Mouse (Mus musculus): ENCODE data around the gene Stim1. TPM values are rescaled to one million over a fixed set of nuclear protein-coding genes. Genes with fewer than 3 reads are reported as not detected.

Gene Stim1
- polyA plus RNA-seq, 1 experiment from 2014 or later = 11.7 TPM

GRCm38 (mm10) chr7:102314107-102314506 is 46.5 kb downstream of the Stim1 start:
- no peaks in the 10 kb centered on the region for H3K9me3 ChIP-seq
- no peak overlapping the region for H3K27ac ChIP-seq
- H3K4me3 ChIP-seq (replicated peaks) = no peak overlapping the region
- no peak for ATAC-seq (ENCODE audit: low FRiP score)
- H3K4me2 ChIP-seq = no peak overlapping the region
- no peak overlapping the region for H3K9ac ChIP-seq
- H3K27me3 ChIP-seq = no peaks in the 10 kb centered on the region
- 81% methylated on average over 1 of the region's 1 CpGs for WGBS
- 0 out of 2 replicates have a peak, but pooled peaks cover 3% of the 10 kb centered on the region for H3K4me1 ChIP-seq
- no peaks in the 10 kb centered on the region for H3K36me3 ChIP-seq (replicated peaks)

- Histone ChIP-seq H3K36me3 (replicated peaks) (no peaks in the 10 kb centered on the region), H3K4me2 (no peak overlapping the region), H3K27me3 (no peaks in the 10 kb centered on the region), H3K4me3 (replicated peaks) (no peak overlapping the region), H3K27ac (no peak overlapping the region), H3K4me1 (0 out of 2 replicates have a peak, but pooled peaks cover 3% of the 10 kb centered on the region), H3K9ac (no peak overlapping the region), H3K9me3 (no peaks in the 10 kb centered on the region)
- no peak for ATAC-seq (ENCODE audit: low FRiP score)
Measured at GRCm38 (mm10) chr7:102314908-102315307, 47.3 kb downstream of the Stim1 start.

- Histone ChIP-seq H3K4me1 (0 out of 2 replicates have a peak, but pooled peaks cover 3% of the 10 kb centered on the region), H3K9ac (no peak overlapping the region), H3K4me2 (no peak overlapping the region), H3K9me3 (no peaks in the 10 kb centered on the region), H3K36me3 (replicated peaks) (no peaks in the 10 kb centered on the region), H3K27ac (no peak overlapping the region), H3K27me3 (no peaks in the 10 kb centered on the region), H3K4me3 (replicated peaks) (no peak overlapping the region)
- WGBS = 73% methylated on average over 7 of the region's 7 CpGs
- ATAC-seq (ENCODE audit: low FRiP score) = no peak
Measured at GRCm38 (mm10) chr7:102315435-102315834, 47.8 kb downstream of the Stim1 start.

- H3K36me3 ChIP-seq (replicated peaks) = no peaks in the 10 kb centered on the region
- no peak overlapping the region for H3K4me2 ChIP-seq
- H3K27me3 ChIP-seq = no peaks in the 10 kb centered on the region
- H3K9me3 ChIP-seq = no peaks in the 10 kb centered on the region
- no peak overlapping the region for H3K9ac ChIP-seq
- H3K4me3 ChIP-seq (replicated peaks) = no peak overlapping the region
- no peak for ATAC-seq (ENCODE audit: low FRiP score)
- no peak overlapping the region for H3K27ac ChIP-seq
- H3K4me1 ChIP-seq = 0 out of 2 replicates have a peak, but pooled peaks cover 3% of the 10 kb centered on the region
- WGBS = 99% methylated on average over 3 of the region's 3 CpGs
Measured at GRCm38 (mm10) chr7:102317583-102318168, 50.1 kb downstream of the Stim1 start.

- whole genome bisulfite sequencing = 86% methylated on average over 5 of the region's 5 CpGs
- ATAC-seq (ENCODE audit: low FRiP score) = no peak
- no peaks in the 10 kb centered on the region for H3K36me3 ChIP-seq (replicated peaks)
Measured at GRCm38 (mm10) chr7:102322137-102322536, 54.5 kb downstream of the Stim1 start.

GRCm38 (mm10) chr7:102326323-102326722 is 58.7 kb downstream of the Stim1 start:
- Histone ChIP-seq H3K4me3 (replicated peaks) (no peak overlapping the region), H3K9ac (no peak overlapping the region), H3K9me3 (no peaks in the 10 kb centered on the region), H3K27me3 (no peaks in the 10 kb centered on the region), H3K4me2 (no peak overlapping the region), H3K4me1 (no peaks in the 10 kb centered on the region), H3K27ac (no peak overlapping the region), H3K36me3 (replicated peaks) (no peaks in the 10 kb centered on the region)
- no peak for ATAC-seq (ENCODE audit: low FRiP score)

More at GRCm38 (mm10) chr7:102322137-102322536, 54.5 kb downstream of the Stim1 start:
- Histone ChIP-seq H3K9me3 (no peaks in the 10 kb centered on the region), H3K27me3 (no peaks in the 10 kb centered on the region), H3K4me3 (replicated peaks) (no peak overlapping the region), H3K4me2 (no peak overlapping the region), H3K27ac (no peak overlapping the region), H3K4me1 (no peaks in the 10 kb centered on the region), H3K9ac (no peak overlapping the region)

GRCm38 (mm10) chr7:102330270-102330669 is 62.7 kb downstream of the Stim1 start:
- Histone ChIP-seq H3K9me3 (no peaks in the 10 kb centered on the region), H3K4me2 (no peak overlapping the region), H3K27ac (no peak overlapping the region), H3K4me3 (replicated peaks) (no peak overlapping the region), H3K36me3 (replicated peaks) (no peaks in the 10 kb centered on the region), H3K4me1 (no peaks in the 10 kb centered on the region), H3K9ac (no peak overlapping the region), H3K27me3 (no peaks in the 10 kb centered on the region)
- ATAC-seq (ENCODE audit: low FRiP score) = no peak
- WGBS = 90% methylated on average over 5 of the region's 5 CpGs

GRCm38 (mm10) chr7:102331476-102331875 is 63.9 kb downstream of the Stim1 start:
- no peak overlapping the region for H3K4me2 ChIP-seq
- H3K36me3 ChIP-seq (replicated peaks) = no peaks in the 10 kb centered on the region
- WGBS = 64% methylated on average over 3 of the region's 3 CpGs
- no peak overlapping the region for H3K27ac ChIP-seq
- ATAC-seq (ENCODE audit: low FRiP score) = no peak
- H3K27me3 ChIP-seq = no peaks in the 10 kb centered on the region
- no peaks in the 10 kb centered on the region for H3K9me3 ChIP-seq
- H3K4me1 ChIP-seq = no peaks in the 10 kb centered on the region
- no peak overlapping the region for H3K9ac ChIP-seq
- H3K4me3 ChIP-seq (replicated peaks) = no peak overlapping the region

GRCm38 (mm10) chr7:102333741-102334140 is 66.1 kb downstream of the Stim1 start:
- Histone ChIP-seq H3K9ac (no peak overlapping the region), H3K4me2 (no peak overlapping the region), H3K4me3 (replicated peaks) (no peak overlapping the region), H3K36me3 (replicated peaks) (no peaks in the 10 kb centered on the region), H3K27ac (no peak overlapping the region), H3K9me3 (no peaks in the 10 kb centered on the region), H3K27me3 (no peaks in the 10 kb centered on the region), H3K4me1 (no peaks in the 10 kb centered on the region)
- WGBS = 83% methylated on average over 4 of the region's 4 CpGs
- no peak for ATAC-seq (ENCODE audit: low FRiP score)

- Histone ChIP-seq H3K27ac (no peak overlapping the region), H3K4me2 (no peak overlapping the region), H3K4me3 (replicated peaks) (no peak overlapping the region), H3K9ac (no peak overlapping the region), H3K27me3 (no peaks in the 10 kb centered on the region), H3K4me1 (no peaks in the 10 kb centered on the region), H3K36me3 (replicated peaks) (no peaks in the 10 kb centered on the region), H3K9me3 (no peaks in the 10 kb centered on the region)
- ATAC-seq (ENCODE audit: low FRiP score) = no peak
- WGBS = 96% methylated on average over 5 of the region's 5 CpGs
Measured at GRCm38 (mm10) chr7:102337326-102337725, 69.7 kb downstream of the Stim1 start.

- Histone ChIP-seq H3K27ac (no peak overlapping the region), H3K9ac (no peak overlapping the region), H3K27me3 (no peaks in the 10 kb centered on the region), H3K4me3 (replicated peaks) (no peak overlapping the region), H3K4me1 (no peaks in the 10 kb centered on the region), H3K9me3 (no peaks in the 10 kb centered on the region), H3K36me3 (replicated peaks) (no peaks in the 10 kb centered on the region), H3K4me2 (no peak overlapping the region)
- 85% methylated on average over 3 of the region's 3 CpGs for WGBS
- ATAC-seq (ENCODE audit: low FRiP score) = no peak
Measured at GRCm38 (mm10) chr7:102337898-102338297, 70.3 kb downstream of the Stim1 start.

- H3K4me2 ChIP-seq = no peak overlapping the region
- 94% methylated on average over 3 of the region's 3 CpGs for WGBS
Measured at GRCm38 (mm10) chr7:102338956-102339355, 71.3 kb downstream of the Stim1 start.

GRCm38 (mm10) chr7:102345893-102346292 is 78.3 kb downstream of the Stim1 start:
- H3K4me2 ChIP-seq = no peak overlapping the region
- ATAC-seq (ENCODE audit: low FRiP score) = no peak
- no peaks in the 10 kb centered on the region for H3K9me3 ChIP-seq
- H3K9ac ChIP-seq = no peak overlapping the region
- H3K36me3 ChIP-seq (replicated peaks) = no peaks in the 10 kb centered on the region
- H3K4me3 ChIP-seq (replicated peaks) = no peak overlapping the region
- WGBS = 72% methylated on average over 2 of the region's 2 CpGs
- no peaks in the 10 kb centered on the region for H3K27me3 ChIP-seq
- H3K27ac ChIP-seq = no peak overlapping the region
- no peaks in the 10 kb centered on the region for H3K4me1 ChIP-seq

More at GRCm38 (mm10) chr7:102338956-102339355, 71.3 kb downstream of the Stim1 start:
- Histone ChIP-seq H3K9ac (no peak overlapping the region), H3K36me3 (replicated peaks) (no peaks in the 10 kb centered on the region), H3K4me1 (no peaks in the 10 kb centered on the region), H3K27ac (no peak overlapping the region), H3K27me3 (no peaks in the 10 kb centered on the region), H3K9me3 (no peaks in the 10 kb centered on the region), H3K4me3 (replicated peaks) (no peak overlapping the region)
- ATAC-seq (ENCODE audit: low FRiP score) = no peak
